21 mouse cellular contexts compared by ENCODE assay signal in the genomic region with DNA sequence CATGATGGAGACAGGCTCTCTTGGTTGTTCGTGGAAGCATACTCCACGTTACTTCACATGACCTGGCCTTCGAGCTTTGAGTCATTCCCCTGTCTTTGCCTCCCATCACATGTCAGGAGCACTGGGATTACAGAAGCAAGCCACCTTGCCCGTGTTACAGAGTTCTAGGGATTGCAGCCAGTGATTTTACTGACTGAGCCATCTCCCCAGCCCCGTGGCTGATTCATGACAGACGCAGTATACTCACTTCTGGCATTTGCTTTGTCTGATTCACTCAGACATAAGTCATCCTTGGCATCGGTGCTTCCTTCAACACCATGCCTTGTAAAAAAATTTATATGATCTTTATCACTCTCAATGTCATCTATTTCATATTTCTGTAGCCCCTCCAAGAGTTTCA.
"Had no signal": no experiment of that assay in that cellular context is flagged by ENCODE, and none has a peak within 500 bp of the region (broad histone marks: within the 10 kb centered on the region; RNA-seq: fewer than 3 reads in every experiment).

No protein-coding gene starts in this region.

- H3K36me3 ChIP-seq: stomach, embryonic 15.5 days had no signal

- DNase-seq: kidney, postnatal 25 days; layer of hippocampus, postnatal 36 days; left cerebral cortex, postnatal 4 days; liver, postnatal 0 days; lung, embryonic 14.5 days; right cerebral cortex, postnatal 25 days; spleen, adult 18-20 months; thymus, postnatal 25 days had no signal

- H3K27me3 ChIP-seq: limb, embryonic 12.5 days; limb, embryonic 15.5 days; midbrain, embryonic 12.5 days; midbrain, embryonic 15.5 days; neural tube, embryonic 12.5 days; neural tube, embryonic 15.5 days; stomach, embryonic 15.5 days had no signal

- H3K4me2 ChIP-seq: limb, embryonic 12.5 days; limb, embryonic 15.5 days; liver, embryonic 11.5 days; lung, embryonic 14.5 days; midbrain, embryonic 12.5 days; midbrain, embryonic 15.5 days; neural tube, embryonic 12.5 days; neural tube, embryonic 15.5 days; stomach, embryonic 15.5 days had no signal

- H3K4me3 ChIP-seq: left cerebral cortex, adult 2 months; limb, embryonic 12.5 days; limb, embryonic 15.5 days; midbrain, embryonic 12.5 days; midbrain, embryonic 15.5 days; neural tube, embryonic 12.5 days; neural tube, embryonic 15.5 days; stomach, embryonic 15.5 days had no signal

- H3K9me3 ChIP-seq: limb, embryonic 12.5 days; limb, embryonic 15.5 days; midbrain, embryonic 12.5 days; midbrain, embryonic 15.5 days; neural tube, embryonic 12.5 days; stomach, embryonic 15.5 days had no signal

- ATAC-seq: liver, postnatal 0 days; lung, postnatal 0 days; midbrain, embryonic 15.5 days had no signal

- H3K4me1 ChIP-seq: limb, embryonic 12.5 days; limb, embryonic 15.5 days; midbrain, embryonic 12.5 days; midbrain, embryonic 15.5 days; neural tube, embryonic 12.5 days; neural tube, embryonic 15.5 days; stomach, embryonic 15.5 days had no signal

- H3K27ac ChIP-seq: kidney, postnatal 0 days; left cerebral cortex, adult 2 months; limb, embryonic 12.5 days; limb, embryonic 15.5 days; liver, embryonic 14.5 days; macrophage; midbrain, embryonic 12.5 days; midbrain, embryonic 15.5 days; neural tube, embryonic 12.5 days; neural tube, embryonic 15.5 days; stomach, embryonic 15.5 days had no signal

- H3K9ac ChIP-seq: limb, embryonic 12.5 days; limb, embryonic 15.5 days; liver, embryonic 14.5 days; liver, postnatal 0 days; lung, embryonic 14.5 days; midbrain, embryonic 12.5 days; midbrain, embryonic 15.5 days; neural tube, embryonic 12.5 days; neural tube, embryonic 15.5 days; stomach, embryonic 15.5 days had no signal
